Mouse (Mus musculus): Measurements from ENCODE around the gene Cbr2.
"Not testable (repeated sequence)": the region's sequence is repeated elsewhere in the genome, so short reads cannot be mapped to it uniquely, and the experiment has no call there.

Gene Cbr2

DNA sequence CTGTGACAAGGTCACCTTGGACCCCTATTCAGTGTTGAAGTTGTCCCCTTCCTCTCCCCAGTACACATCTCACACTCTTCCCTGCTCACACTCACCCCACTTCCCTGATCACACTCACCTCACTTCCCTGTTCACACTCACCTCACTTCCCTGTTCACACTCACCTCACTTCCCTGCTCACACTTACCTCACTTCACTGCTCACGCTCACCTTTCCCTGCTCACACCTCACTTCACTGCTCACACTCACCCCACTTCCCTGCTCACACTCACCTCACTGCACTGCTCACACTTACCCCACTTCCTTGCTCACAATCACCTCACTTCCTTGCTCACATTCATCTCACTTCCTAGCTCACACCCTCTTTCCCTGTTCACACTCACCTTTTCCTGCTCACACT lies 519 bp downstream of the Cbr2 start:
- DNase-seq (ENCODE audit: inconsistent ontology term), result no peak

DNA sequence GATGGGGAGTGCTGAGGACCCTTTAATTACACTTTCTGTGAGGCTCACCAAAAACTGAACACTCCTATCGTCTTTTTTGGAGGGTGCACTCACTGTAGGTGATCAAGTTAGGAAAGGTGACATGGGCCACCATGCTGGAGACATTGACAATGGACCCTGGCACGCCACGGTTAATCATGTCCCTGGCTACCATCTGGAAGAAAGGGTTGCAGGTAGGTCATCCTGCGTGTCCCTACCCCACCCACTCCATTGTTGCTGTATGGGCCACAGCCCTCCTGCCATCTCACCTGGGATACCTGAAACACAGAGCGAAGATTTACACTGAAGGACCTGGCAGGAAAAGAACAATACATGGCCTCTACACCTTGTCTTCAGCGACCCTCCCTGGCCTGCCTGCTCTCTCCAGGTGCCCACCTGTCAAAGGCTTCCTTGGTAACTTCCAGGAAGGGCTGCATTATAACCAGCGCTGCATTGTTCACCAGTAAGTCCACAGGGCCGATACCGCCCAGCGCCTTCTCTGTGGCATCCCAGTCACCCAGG lies 1.5 kb downstream of the Cbr2 start:
- no peak for DNase-seq (ENCODE audit: inconsistent ontology term)

DNA sequence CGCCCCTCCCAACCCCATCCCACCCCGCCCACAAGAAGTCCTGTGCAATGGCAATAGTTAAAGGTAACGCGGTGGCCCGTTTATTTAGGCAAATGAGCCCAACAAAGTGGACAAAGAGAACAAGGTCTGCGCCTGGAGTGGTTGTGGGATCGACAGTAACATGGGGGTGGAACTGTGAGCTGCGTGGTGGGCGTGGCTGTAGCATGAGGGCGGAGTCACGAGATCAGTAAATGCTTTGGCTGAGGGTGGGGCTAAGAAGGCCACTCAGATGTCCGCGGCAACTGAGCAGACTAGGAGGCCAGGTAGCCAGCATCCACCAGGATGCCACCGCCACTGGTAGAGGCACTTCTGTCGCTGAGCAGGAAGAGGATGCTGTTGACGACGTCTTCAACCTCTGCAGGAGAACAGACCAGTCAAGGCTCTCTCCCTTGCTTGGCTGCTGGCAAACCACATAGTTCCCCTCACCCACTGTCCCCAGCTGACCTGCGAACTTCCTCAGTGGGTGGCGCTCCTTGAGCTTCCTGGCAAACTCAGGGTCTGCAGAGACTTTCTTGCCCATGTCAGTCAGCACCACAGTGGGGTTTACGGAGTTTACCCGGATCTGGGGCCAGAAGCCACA lies 2.4 kb downstream of the Cbr2 start:
- not testable (repeated sequence) for DNase-seq (ENCODE audit: inconsistent ontology term)

DNA sequence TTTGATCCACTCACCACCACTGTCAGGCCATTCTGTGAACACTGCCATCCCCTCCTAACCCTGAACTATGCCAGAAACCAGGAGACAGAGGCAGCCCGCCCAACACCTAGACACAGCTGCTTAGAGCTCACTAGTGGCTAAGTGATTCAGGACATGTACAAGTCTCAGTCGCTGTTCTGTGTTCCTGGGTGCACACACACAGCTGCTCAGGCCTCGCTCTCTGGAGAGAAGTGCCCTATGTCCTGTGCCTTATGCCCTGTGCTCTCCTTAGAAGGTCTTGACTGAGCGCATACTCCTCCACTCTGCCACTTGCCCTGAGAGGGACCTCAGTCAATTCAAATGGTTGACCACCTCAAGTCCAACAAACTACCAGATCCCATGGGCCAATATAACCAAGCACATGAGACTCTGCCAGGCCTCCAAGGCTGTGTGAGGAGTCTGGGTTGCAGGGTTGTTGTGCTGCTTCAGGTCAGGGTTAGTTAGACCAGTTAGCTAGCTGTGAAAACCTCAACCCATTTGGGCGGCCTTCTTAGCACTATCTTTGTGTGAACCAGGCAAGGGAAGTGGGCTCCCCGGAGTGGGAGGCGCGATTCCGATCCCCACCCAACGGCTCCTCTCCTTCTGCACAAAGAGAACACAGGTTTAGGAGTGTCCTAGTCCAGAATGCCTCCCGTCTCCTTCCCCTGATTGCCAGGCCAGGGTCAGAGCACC lies 3.2 kb downstream of the Cbr2 start:
- no peak for DNase-seq (ENCODE audit: inconsistent ontology term)

DNA sequence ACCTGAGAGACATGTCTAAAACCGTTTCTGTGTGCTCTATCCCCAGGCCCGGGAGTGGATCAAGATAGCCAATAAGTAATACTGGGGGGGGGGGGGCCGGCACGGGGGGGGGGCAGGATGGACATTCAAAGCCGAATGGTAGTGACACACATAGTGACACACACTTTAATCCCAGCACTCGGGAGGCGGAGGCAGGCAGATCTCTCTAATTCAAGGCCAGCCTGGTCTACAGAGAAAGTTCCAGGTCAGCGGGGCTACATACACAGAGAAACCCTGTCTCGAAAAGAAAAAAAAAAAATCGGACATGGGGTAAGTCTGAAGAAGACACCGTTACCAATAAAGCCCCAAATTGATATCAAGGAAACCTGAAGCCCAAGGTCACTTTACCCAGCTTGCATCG lies 4.3 kb downstream of the Cbr2 start:
- DNase-seq (ENCODE audit: inconsistent ontology term), result no peak

DNA sequence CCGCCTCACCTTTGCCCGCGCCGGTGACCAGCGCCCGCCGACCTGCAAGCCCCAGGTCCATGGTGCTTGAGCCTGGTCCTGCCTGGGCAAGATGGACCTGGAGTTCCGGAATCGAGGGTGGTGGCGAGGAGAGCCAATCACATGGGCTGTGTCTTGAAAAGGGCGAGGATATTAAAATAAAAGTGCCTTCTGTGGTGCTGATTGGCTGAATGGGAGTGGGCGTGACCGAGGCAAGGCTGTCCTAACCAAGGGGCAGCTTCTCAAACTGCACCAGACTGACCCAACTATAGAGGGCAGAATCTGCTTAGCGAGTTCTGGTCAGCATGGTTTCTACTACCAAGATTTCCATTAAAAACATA lies 4.8 kb downstream of the Cbr2 start, which contains the start of gene Dcxr:
Gene Dcxr (minus strand): TSS at position 113 of the 359 bp plus-strand sequence.
- DNase-seq (ENCODE audit: inconsistent ontology term), result peak; percentile 93

DNA sequence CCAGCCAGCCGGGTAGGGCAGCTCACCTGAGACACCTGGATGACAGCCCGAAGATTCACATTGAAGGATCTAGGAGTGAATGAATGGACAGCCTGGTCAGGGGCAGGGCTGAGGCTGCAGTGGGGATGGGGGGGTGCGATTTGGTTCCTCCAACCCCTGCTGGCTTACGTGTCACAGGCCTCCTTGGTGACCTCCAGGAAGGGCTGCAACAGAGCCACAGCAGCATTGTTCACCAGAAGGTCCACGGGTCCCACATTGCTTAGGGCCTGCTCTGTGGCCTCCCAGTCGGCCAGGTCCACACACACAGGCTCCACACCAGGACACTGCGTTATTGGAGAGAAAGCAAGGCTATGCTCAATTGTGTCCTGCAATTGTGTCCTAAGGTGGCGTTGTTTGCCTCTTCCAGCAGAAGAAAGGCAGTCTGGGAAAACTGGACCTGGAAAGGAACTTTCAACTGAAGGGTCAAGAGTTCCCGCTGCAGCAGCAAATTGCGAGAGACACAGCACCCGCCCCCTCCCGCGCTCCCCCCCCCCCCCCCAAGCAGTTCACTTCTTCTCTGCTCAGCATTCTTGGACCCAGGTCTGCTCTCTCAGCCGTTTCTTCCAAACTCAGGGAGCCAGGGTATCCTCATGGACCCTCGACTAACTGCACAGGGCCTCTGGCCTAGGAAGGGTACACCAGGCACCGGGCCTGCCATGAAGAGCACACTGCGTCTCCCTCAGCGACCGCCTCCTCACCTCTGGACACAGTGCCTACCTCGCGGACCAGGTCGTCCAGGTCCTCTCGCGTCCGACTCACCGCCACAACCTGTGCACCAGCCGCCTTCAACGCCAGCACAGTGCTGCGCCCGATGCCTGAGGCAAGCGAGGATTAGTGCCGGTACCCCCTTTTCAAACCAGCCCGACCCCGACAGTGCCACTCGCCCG lies 5.4 kb downstream of the Cbr2 start:
- DNase-seq (ENCODE audit: inconsistent ontology term), result no peak

DNA sequence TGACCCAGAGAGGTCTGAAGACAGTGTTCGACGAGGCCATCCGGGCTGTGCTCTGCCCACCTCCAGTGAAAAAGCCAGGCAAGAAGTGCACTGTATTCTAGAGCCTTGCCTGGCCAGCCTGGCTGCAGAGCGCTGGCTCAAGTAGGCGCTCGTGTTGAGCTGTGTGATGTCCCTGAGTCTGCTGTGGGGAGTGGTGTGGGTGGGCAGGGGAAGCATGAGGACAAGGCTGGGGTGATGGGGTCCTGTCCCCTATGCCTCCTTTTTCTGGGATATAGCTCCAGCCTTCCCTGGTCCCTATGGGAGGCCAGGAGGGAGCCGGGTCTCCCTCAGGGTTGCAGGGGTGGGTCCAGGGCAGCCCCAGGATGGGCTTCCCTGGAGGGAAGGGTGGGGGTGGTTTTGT lies 8.4 kb downstream of the Cbr2 start:
- no peak for DNase-seq (ENCODE audit: inconsistent ontology term)

DNA sequence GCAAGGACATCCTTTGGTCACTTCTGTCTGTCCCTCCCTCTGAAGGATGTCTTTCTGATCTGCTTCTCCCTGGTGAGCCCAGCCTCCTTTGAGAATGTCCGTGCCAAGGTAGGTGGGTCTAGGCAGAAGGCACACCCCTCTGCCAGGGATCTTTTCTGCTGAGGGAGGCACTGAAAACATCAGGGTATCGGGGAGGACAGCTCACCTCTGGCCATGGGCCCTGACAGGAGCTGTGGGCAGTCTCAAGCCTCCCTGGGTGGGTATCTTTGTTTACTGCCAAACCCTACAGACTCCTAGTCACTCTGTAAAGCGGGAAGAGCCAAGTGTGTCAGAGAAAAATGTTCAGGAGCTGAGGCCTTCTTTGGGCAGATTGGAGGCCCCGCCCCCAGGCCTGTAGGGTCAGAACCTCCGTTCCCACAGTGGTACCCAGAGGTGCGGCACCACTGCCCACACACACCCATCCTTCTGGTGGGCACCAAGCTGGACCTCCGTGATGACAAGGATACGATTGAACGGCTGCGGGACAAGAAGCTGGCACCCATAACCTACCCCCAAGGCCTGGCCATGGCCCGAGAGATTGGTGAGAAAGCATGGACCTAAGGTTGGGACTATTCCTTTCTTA lies 9.0 kb downstream of the Cbr2 start:
- no peak for DNase-seq (ENCODE audit: inconsistent ontology term)

DNA sequence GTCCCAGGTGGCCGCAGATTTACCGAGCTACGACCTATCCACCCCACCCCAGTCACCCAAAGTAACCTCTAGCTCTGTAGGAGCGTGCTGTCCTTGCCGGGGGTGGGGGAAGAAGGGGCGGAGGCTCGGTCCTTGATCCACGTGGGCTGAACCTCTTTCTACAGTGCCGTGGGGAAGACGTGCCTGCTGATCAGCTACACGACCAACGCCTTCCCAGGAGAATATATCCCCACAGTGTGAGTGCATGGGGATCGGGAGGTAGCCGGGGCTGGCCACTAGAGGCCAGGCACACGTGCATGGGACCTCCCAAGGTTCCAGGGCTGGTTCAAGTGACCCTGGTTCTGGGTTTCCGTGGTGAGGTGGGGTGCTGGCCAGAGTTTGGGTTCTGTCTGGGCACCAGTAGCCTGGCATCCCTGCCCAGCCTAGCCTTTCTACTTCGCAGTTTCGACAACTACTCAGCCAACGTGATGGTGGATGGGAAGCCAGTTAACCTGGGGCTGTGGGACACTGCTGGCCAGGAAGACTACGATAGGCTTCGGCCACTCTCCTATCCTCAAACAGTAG lies 9.8 kb downstream of the Cbr2 start:
- no peak for DNase-seq (ENCODE audit: inconsistent ontology term)

DNA sequence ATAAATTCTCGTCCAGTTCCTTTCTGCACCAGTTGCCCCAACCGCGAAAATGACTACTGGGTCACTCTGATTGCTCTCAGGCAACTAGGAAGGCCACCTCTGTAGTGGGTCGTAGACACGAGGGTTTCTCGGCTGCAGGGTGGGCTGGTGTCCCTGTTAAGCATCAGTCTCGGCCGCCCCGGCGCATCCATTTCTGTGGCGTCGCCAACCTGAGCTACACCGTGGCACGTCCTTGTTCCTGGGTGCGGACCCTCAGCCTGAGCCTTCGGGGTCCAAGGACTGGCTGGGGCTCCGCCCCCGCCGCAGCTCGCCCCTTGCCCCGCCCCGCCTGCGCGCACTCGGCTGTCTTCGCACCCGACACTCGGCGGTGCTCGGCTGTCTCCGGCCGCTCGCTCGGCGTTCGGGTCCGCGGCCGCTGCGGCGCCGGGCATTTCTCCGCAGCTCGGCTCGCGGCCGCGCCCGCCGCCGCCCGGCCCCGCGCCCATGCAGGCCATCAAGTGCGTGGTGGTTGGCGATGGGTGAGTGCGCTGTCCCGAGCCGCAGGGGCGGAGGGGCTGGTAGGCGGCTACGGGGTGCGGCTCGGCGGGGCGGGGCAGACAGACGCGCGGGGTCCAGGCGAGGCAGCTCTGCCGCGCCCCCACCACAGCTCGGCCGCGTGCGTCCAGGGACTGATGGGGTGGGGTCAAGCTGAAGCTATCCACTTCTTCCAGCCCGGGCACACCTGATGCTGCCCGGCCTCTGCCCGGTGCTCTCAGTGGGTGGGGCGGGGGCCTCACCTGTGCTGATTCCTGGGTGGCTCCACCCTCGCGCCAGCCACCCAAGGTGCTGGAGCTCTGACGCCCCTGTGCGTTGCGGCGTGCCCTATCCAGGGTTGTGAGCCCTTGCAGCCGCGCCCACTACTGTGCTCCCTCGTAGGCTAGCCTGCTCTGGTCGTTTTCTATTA lies 10.5 kb downstream of the Cbr2 start, which contains the start of gene Rac3:
Gene Rac3 (plus strand): TSS at position 347 of the 943 bp plus-strand sequence.
- DNase-seq (ENCODE audit: inconsistent ontology term), result peak; percentile 75

DNA sequence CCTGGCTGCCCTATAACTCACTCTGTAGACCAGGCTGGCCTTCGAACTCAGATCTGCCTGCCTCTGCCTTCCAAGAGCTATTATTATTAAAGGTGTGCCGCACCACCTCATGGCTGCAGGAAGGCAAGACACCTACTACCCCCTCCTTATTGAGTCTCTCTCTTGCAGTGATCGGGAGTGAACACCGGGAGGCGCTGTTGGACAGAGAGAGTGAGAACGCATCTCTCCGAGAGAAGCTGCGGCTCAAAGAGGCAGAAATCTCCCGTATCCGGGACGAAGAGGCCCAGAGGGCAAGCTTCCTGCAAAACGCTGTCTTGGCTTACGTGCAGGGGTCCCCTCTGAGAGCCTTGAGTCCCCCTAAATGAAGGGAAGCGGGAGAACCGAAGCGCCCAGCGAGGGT lies 11.5 kb downstream of the Cbr2 start:
- peak; percentile 88 for DNase-seq (ENCODE audit: inconsistent ontology term)

DNA sequence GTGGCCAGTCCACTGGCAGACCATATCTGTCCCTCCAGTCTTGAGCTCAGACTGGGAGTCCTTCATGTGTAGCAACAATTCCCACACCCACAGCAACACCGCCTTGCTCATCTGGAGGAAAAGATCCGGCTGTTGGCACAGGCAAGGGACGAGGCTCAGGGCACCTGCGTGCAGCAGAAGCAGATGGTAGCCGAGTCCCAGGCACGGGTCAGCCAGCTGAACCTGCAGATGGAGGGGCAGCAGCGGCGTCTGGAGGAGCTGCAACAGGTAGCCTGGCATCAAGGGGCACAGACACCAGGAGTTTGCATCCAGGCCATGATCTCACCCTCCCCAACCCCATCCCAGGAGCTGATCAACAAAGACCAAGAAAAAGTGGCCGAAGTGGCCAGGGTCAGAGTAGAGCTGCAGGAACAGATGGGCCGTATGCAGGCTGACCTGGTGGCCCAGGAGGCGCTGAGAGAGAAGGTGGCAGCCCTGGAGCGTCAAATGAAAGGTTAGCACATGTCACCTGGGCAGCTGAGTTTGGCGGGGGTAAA lies 12.0 kb downstream of the Cbr2 start:
- no peak for DNase-seq (ENCODE audit: inconsistent ontology term)

DNA sequence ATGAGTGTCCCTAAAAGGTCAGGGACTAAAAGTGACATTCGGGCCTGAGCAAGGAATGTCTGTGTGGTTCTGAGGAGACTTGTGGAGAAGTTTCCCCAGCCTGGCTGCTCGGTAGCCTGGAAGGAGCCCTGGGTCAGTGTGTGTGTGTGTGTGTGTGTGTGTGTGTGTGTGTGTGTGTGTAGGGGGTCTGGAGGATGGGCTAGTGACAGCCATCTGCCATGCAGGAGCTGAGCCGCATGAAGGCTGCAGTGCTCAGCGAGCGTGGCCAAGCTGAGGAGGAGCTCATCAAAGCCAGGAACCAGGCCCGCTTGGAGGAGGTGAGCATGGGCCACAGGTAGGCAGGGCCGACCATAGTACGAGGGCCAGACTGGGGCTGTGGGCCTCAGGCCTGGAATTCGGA lies 12.7 kb downstream of the Cbr2 start:
- DNase-seq (ENCODE audit: inconsistent ontology term), result no peak

DNA sequence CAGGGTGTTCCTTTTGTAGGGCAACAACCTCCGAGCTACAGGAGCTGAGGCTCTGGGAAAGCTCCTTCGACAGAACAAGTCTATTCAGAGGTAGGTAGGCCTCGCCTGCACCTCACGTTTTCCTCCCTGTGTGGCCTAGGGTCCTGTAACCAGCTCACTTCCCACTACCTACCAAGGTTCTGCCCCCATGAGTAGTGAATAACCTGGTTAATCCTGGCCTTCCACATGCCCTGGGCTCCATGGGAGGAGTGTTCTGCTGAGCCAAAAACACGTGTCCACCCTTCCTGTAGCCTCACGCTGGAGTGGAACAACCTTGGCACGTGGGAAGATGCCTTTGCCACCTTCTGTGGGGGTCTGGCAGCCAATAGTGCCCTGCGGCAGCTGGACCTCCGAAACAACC lies 16.8 kb downstream of the Cbr2 start:
- DNase-seq (ENCODE audit: inconsistent ontology term), result no peak

DNA sequence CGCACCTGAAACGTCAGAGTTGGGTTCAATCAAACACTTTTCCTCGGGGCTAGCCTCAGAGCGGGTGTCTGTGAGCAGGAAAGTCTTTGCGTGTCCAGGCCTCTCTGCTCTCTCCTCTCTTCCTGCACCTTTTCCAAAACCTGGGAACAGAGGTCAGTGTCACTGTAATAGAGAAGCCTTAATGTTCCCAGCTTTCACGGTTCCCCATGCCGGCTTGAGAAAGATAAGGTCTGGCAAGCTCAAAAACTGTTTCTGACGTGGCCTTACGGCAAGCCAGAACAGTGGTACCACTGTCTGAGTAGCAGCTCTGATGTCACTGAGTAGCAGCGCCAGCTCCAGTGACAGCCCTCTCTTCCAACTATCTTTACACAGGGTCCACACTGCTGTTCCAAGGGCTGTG lies 17.4 kb downstream of the Cbr2 start:
- no peak for DNase-seq (ENCODE audit: inconsistent ontology term)

DNA sequence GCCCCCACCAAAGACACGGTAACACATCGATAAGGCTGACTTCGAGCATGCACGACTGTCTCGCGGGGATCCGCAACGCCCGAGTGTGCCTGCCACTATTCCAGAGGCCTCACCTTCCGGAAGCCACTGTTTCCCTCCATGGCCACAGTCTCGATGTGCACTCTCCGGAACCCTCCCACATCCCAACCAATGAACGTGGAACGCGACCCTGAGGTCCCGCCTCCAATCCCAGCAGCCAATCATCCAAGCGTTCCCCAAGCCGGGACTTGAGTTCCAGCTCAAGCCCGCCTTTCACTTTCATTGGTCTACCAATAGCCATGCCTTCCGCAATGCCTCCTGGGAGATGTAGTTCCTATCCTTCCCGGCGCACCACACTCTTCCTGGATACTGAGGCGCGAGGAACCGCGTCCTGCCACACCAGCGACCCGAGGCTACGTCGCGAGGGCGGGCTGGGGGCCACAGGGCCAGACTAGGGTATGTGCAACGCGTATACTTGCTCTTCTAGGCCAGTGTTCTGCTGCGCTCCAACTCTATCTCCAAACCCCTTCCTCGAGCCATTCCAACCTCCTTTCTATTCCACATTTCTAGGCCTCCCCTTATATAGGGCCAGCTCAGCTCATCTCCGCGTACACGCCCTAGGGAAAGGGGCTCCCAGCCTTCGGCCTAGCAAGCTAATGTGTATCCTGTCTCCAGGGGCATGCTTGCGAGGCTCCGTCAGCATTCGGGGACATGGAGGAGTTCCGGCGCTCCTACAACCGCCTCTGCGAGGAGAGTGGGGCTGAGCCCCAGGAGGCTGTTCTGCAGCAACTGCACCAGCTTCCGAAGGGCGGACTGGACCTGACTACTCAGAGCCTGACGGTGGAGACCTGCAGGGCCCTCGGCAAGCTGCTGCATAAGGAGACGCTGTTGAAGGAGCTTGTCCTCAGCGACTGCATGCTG lies 18.1 kb downstream of the Cbr2 start, which contains the start of the genes Cenpx and Lrrc45:
Gene Cenpx (minus strand): TSS at position 159 of the 939 bp plus-strand sequence.
Gene Lrrc45 (plus strand): TSS at position 346 of the 939 bp plus-strand sequence.
- peak; percentile 99 for DNase-seq (ENCODE audit: inconsistent ontology term)

DNA sequence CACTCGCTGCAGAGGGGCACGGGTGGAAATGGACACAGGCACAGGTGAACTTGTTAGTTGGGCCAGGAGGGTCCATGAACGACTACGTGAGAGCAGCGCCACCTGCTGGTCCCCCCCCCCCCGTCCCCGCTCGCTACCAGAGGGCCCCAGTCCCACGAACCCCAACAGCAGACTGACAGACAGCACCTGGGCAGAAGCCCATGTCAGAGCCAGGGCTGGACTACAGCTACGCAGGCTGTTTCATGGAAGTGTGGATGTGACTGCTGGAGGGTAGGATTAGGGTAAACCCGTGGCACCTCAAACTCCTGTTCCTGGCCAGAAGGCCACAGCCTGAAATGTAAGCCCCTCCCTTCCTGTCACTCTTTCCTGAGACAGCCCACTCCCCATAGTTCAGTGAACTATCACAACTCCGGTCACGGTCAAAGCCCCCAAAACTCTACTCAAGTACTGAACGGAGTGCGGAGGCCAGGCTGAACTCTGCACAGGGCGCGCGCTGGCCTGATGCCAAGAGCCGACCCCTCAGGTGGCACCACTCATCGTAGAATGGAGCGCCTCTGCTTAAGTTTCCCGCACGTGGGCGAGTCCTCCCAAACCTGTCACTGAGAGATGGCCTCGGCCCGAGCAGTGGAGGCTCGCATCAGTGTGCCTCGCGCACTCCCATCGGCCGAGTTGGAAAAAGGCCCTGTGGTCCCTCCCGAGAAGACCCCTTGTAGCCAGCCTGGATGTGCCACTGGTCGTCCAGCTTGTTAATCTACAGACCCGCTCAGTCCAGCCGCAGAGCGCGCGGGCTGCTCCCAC lies 18.9 kb downstream of the Cbr2 start:
- DNase-seq (ENCODE audit: inconsistent ontology term), result peak; percentile 77

Measured in Muller cell, postnatal 12 days (primary cell).